Mouse (Mus musculus): Measurements from ENCODE around the gene Idi2.
"Not testable (repeated sequence)": the region's sequence is repeated elsewhere in the genome, so short reads cannot be mapped to it uniquely, and the experiment has no call there.

GRCm38 (mm10) chr13:8905986-8906385 is 46.7 kb upstream of the Idi2 start:
- TF ChIP-seq CTCF (IDR thresholded peaks at IDR 0.05; ENCODE audit: low read depth, low read length); POLR2A (IDR thresholded peaks at IDR 0.05; ENCODE audit: extremely low read depth, insufficient read depth, low read length): not testable (repeated sequence)

Measured in liver, adult 2 months (tissue).